Mouse (Mus musculus) embryonic fibroblast, embryonic 13.5 days (primary cell): ENCODE measurements at regions not wholly inside any gene's neighbourhood (a gene's known extent, or its start where the extent isn't known, plus 50 kb on each side); places are given as distances from the start of the nearest gene placed in this dataset.

Experiments used
- H3K27ac ChIP-seq: 2 replicates; pipeline ENCODE4 v1.5.1; 2012; ENCODE audit warnings: low read length, control low read depth, inconsistent platforms; ENCODE audit not compliant: insufficient read depth
- H3K4me1 ChIP-seq: 2 replicates; pipeline ENCODE4 v1.6.1; 2011; ENCODE audit warnings: low read length; ENCODE audit not compliant: control insufficient read depth, insufficient read depth
- H3K4me3 ChIP-seq: 2 replicates; pipeline ENCODE4 v1.5.1; 2011; ENCODE audit warnings: mild to moderate bottlenecking, control low read depth, low read length; ENCODE audit not compliant: insufficient read depth
- CTCF ChIP-seq: IDR thresholded peaks from 2 replicates; pipeline ENCODE4 v1.5.1; 2011; ENCODE audit warnings: mild to moderate bottlenecking, control low read depth, low read length, moderate library complexity, borderline replicate concordance; ENCODE audit not compliant: insufficient read depth
- POLR2A ChIP-seq: IDR thresholded peaks from 2 replicates; pipeline ENCODE4 v1.6.1; 2011; ENCODE audit warnings: low read depth, mild to moderate bottlenecking, control low read depth, low read length, moderate library complexity

DNA sequence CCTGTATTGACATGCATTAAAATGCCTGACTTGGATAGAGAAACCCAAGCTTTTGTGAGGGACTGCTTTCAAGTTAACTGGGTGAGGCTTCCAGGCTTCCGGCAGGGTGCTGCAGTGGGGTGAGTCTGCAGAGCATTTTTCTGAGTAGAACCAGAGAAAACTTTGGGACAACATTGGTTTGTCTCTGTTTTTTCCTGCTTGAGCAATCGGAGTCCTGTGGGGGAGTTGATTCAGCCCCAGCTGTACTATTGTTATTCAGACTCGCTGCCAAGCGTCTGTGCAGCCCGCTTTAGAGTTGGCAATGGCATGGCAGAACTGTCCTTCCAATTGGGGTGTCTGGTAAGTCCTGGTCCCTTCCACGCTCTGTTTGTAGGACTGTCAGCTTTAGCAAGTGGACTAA lies 204.8 kb upstream of the P2ry1 start:
- Histone ChIP-seq H3K4me3 (no peak overlapping the region), H3K4me1 (no peaks in the 10 kb centered on the region), H3K27ac (no peak overlapping the region)
- TF ChIP-seq POLR2A (no peak), CTCF (no peak)

DNA sequence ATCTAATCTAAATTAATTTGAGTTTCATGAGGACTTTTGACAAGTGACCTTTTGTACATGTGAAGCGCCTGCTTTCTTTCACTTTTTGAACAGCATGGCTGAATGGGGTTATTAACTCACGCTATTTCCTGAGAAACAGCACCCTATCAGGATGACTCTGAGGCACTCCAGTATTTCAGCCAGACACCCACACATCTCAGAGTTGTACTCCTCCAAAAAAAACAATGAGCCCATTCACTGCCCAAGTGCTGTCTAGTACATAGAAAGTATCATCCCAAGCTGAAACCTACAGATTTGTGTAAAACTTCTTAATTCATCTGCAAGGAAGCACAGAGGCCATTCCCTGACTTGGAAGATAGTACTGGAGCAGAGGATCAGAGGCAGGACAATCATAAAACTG lies 204.1 kb upstream of the P2ry1 start:
- Histone ChIP-seq H3K4me1 (no peaks in the 10 kb centered on the region), H3K4me3 (no peak overlapping the region), H3K27ac (no peak overlapping the region)
- TF ChIP-seq CTCF (no peak), POLR2A (no peak)

DNA sequence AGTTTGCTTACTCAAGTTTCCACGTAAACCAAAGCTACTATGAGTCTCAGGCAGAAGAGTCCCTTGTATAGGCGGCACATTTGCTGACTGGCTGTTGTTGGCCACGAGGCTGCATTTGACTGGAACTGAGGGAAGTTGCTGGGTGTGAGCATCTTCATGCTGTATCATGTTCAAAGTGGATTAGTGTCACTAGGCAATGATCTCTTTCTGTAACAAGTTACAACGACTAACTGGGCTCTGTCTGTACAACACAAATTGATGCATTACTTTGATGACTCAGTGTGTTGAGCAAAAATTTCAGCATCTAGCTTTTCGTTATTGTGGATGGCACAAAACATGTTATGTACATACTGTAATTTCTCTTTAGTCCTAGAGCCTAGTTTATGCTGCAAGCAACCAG lies 203.7 kb upstream of the P2ry1 start:
- no peak overlapping the region for H3K4me3 ChIP-seq
- TF ChIP-seq POLR2A (no peak), CTCF (no peak)
- H3K4me1 ChIP-seq: no peaks in the 10 kb centered on the region
- no peak overlapping the region for H3K27ac ChIP-seq

DNA sequence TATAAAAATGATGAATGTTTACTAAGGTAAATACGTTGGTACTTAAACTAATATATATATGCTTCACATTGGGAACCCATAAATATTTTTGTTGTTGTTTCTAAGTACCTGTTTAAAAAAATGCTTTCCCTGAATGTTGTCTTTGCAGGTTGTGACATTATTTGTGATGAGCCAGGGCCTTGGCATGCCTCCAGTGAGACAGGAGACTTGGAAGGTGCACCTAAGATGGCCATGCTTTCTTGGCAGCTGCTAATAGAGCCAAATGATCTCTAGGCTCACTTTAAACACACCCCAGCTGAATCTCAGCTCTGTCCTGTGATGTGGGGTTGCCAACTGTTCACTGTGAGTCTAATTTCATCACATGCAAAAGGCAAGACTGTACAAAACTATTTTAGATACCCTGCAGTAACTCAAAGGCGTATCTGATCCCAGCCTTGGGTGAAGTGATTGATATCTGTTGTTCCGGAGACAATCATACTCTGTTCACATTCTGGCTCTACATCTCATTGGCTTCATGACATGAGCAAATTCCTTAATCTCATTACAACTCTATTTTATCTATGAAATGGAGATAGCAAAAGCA lies 197.8 kb upstream of the P2ry1 start:
- Histone ChIP-seq H3K4me1 (no peaks in the 10 kb centered on the region), H3K27ac (no peak overlapping the region), H3K4me3 (no peak overlapping the region)
- TF ChIP-seq POLR2A (no peak), CTCF (no peak)

DNA sequence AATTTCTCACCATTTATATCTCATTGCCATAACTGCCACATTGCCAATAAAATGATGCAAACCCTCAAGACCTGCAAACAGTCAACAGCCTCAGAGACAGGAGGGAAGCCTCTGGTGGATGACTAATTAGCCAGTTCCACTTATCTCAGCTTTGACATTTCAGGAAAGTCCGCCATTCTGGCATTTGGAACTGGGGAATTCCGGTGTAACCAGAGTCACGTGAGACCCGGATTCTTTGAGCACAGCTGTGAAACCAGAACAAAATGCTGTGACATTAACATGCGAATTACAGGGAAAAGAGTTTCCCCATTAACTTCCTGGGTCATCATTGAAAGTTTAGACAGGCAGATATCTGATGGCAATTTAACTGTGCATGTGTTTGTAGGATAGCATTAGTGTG lies 190.7 kb upstream of the P2ry1 start:
- Histone ChIP-seq H3K27ac (no peak overlapping the region), H3K4me3 (no peak overlapping the region), H3K4me1 (no peaks in the 10 kb centered on the region)
- TF ChIP-seq CTCF: no peak
- no peak for TF ChIP-seq POLR2A

DNA sequence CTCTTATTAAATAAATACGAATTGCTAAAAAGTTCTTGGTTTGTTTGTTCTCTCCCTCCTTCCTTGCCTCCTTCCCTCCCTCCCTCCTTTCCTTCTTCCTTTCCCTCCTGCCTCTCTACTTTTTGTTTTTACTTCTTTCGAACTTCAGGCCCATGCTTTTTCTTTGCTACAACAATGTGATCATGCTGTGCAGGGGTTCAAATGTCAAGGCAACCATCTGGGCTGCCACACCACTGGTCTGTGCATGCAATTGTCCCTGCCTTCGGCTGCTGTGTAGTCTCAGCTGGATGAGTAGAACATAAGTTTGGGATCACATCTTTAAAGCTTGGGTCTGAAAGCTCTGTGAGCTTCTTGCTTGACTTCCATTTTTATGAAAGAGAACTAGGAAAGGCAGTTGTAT lies 189.1 kb upstream of the P2ry1 start:
- TF ChIP-seq POLR2A (no peak), CTCF (no peak)

DNA sequence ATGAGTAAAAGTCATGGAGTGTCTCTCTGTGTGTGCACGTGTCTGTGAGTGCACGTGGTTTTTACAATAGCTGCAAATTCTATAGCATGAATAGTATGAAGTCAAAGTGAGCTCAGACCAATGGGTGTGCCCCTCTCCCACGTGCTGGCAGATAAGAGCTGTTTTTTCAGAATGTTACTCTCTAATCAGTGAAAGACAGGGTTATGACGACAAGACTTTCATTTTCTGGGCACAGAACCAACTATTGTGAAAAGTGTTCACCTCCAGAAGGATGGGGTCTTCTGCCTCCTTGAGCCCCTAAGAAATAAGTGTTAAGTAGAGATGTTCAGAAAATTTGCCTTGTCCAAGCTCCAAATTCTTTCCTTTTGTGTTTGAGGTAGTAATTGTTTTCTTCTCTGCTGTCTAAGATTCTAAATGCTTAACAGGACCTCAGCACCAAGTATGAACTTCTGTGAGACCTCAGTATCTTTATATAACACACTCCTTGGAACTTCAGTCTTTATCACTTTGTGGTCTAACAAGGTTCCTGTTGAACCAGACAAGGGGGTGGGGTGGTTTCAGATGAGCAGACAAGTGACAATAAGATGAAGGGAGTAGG lies 182.8 kb upstream of the P2ry1 start:
- Histone ChIP-seq H3K4me3 (no peak overlapping the region), H3K27ac (no peak overlapping the region), H3K4me1 (no peaks in the 10 kb centered on the region)
- TF ChIP-seq POLR2A: no peak
- no peak for TF ChIP-seq CTCF

More for the DNA sequence above, 189.1 kb upstream of the P2ry1 start:
- Histone ChIP-seq H3K4me3 (no peak overlapping the region), H3K27ac (no peak overlapping the region), H3K4me1 (no peaks in the 10 kb centered on the region)

DNA sequence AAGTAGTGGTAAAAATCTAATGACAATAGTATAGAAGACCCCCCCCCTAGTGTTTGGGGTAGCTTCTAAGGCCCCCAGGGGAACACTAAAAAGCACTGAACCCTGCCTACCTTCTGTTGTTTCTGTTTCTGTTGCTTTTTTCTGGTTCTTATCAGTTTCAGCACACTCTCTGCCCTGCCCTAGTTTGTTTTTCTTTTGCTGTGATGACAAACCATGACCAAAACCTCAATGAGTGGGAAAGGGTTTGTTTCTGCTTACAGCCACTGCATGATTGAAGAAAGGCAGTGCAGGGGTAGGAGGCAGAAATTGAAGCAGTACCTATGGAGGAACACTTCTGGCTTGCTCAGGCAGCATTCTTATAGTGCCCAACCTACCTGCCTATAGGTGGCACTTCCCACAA lies 181.1 kb upstream of the P2ry1 start:
- Histone ChIP-seq H3K27ac (no peak overlapping the region), H3K4me1 (no peaks in the 10 kb centered on the region), H3K4me3 (no peak overlapping the region)
- no peak for TF ChIP-seq POLR2A
- TF ChIP-seq CTCF: no peak

DNA sequence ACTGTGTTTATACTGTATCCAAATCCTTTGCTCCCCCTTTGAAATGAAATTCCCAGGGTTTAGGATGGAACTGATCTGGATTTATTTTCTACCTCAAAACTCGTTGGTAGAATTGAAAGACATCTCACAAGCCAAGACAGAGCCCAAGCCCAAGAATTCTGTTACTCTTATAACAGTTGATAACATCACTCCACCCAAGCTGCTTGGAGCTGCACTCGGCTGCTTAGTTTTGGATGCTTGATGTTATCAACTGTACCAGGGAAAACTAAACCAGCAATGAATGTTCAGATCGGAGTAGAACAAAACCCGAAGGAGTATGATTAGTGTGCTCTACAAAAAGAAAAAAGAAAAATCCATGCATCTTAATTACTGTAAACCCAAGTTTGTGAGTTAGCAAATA lies 175.8 kb upstream of the P2ry1 start:
- H3K4me3 ChIP-seq: no peak overlapping the region
- H3K27ac ChIP-seq: no peak overlapping the region
- no peaks in the 10 kb centered on the region for H3K4me1 ChIP-seq
- no peak for TF ChIP-seq CTCF
- TF ChIP-seq POLR2A: no peak

DNA sequence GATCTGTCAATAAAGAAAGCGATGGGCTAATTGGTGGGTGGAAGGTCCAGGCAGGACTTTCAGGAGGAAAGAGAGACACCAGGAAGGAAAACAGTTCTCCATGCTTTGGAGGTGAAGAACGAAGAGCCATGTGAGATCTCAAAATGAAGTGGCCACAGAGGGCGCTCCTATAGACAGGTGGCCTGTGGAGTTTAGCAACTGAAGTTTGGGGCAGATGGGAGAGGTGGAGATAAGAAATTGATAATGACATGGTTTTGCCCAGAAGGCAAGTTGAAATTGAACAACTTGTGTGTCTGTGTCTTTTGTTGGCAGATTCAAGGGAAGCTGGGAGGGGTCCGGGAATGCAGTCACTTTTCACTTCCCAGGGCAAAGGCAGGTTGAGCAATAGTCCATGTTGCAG lies 170.2 kb upstream of the P2ry1 start:
- TF ChIP-seq POLR2A (no peak), CTCF (no peak)
- Histone ChIP-seq H3K4me3 (no peak overlapping the region), H3K27ac (no peak overlapping the region), H3K4me1 (no peaks in the 10 kb centered on the region)

DNA sequence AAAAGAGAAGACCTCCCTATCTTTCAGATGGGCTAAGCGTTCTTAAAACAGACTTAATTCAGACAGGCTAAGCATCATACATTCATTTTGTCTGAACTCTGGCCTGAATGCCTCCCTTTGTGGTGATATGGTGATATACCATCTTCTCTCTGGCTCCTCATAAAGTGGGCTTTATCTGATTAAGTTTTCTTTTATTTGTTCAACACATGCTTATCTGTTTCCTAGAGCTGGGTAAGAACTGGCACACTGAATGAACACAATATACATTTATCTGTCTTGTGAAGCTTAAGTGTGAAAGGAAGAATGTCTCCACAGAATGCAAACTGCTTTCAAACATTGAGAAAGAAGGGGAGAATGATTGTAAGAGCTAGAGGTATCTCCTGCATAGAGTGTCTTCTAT lies 160.7 kb upstream of the P2ry1 start:
- TF ChIP-seq CTCF (no peak), POLR2A (no peak)
- H3K4me1 ChIP-seq: no peaks in the 10 kb centered on the region
- no peak overlapping the region for H3K4me3 ChIP-seq
- no peak overlapping the region for H3K27ac ChIP-seq
